Mouse (Mus musculus) right cerebral cortex, postnatal 14 days (tissue): ENCODE measurements around the gene Vmn1r201.

Experiments
- DNase-seq: peaks from one replicate; pipeline ENCODE4 v3.0.0; 2022

The Vmn1r201 gene

DNA sequence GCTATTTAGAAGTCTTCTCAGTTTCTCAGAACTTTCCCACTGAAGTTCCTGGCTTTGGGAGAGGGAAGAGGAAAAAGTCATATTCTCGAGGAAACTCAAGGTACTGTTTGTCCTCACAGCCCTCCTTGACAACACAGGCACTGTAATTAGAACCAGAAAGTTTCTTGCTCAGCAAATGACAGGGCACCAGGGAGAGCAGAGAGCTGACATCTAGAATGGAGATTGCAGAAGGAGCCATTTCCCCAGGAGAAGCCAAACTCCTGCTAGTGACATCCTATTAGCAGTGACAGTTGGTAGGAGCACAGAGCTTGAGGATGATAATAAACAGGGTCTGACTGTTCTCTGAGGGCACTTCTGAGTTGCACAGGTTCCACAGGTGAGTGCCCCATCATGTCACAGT is at the start of gene Vmn1r201:
Gene Vmn1r201, plus strand, starts transcription at position 301 of the 400 bp plus-strand sequence.
- DNase-seq, result no peak

DNA sequence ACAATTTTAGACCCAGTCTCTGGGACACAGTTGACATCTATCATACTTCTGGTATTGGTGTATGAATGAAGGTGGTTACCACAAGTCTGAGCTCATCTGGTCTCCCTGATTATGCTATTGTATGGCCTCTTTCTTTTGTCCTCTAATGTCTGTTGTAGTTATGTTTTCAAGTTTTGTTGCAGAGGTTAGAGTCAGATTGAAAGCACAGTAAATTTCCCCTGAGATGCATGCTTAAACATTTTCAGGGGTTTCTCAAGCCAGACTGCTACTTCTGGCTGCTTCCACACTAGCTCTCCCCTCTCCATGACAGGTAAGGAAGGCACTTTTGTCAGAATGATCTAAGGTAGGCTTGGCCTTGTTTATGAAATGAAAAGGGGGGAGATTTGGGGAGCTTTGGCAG is 16.6 kb upstream of the Vmn1r201 start:
- no peak for DNase-seq

DNA sequence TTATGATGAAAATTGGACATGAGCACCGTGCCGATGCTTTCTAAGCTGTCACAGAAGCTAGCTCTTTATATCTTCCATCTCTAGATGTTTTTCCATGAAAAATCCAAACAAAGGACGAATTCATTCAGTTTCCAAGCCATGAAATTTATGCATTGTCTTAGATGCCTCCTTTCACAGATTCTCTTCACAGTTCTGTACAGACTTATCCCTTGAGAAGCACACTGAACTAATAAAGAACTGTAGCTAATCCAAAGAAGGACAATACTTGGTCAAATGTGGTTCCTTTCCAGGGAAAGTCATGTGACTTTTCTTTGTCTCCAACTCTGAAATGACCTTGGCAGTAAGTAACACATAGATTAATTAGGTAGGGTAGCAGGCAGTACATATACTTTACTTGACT is 30.7 kb downstream of the Vmn1r201 start:
- no peak for DNase-seq

DNA sequence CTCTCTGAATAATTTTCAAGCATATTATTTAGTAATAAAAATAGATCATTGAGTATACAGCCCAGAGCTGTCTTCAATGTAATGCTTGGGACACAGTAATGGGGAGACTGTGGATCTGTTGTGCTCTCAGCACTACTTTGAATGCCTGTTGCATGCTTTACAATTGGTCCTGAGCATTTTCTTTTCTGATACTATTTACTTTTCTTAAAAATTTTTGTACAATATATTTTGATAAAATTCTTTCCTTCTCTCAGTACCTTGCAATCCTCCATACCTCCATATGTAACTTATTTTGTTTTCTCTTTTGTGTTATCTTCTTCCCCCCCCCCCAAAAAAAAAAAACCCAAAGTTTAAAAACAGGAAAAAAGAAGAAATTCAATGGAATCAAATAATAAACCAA is 33.6 kb downstream of the Vmn1r201 start, which contains the start of gene Vmn1r202:
Gene Vmn1r202, minus strand, starts transcription at position 101 of the 400 bp plus-strand sequence.
- no peak for DNase-seq

DNA sequence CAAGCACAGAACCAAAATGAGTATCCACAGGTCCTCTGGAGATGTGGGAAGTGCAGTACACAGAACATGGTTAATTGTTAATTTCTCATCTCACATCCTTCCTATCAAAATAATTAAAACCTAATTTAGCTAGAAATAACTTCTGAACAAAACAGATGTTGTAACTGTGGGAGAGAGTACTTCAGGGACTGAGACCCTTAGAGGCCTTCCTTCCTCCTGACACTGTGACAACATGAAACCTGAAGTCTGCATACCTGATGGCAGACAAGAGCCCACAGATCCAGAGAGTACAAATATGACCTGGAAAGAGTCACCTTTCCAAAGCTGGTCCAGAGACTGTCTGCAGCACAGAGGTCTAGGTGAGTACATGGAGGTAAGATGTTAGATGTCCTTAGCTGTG is 46.1 kb downstream of the Vmn1r201 start, which contains the start of gene Vmn1r203:
Gene Vmn1r203, plus strand, starts transcription at position 301 of the 400 bp plus-strand sequence.
- no peak for DNase-seq
